Mouse (Mus musculus): Measurements from ENCODE around the gene Atg7.

Atg7 gene

GRCm38 (mm10) chr6:114782486-114782885 is 139.6 kb downstream of the Atg7 start:
- no peak for DNase-seq (ENCODE audit: low spot score in 2 of 2)

- no peak for DNase-seq (ENCODE audit: low spot score in 2 of 2)
These were observed 143.6 kb downstream of the Atg7 start for GRCm38 (mm10) chr6:114786461-114786860.

GRCm38 (mm10) chr6:114787606-114788005 is 144.7 kb downstream of the Atg7 start:
- DNase-seq (ENCODE audit: low spot score in 2 of 2) = no peak

GRCm38 (mm10) chr6:114788663-114789062 is 145.8 kb downstream of the Atg7 start:
- DNase-seq (ENCODE audit: low spot score in 2 of 2) = no peak

GRCm38 (mm10) chr6:114790084-114790483 is 147.2 kb downstream of the Atg7 start:
- no peak for DNase-seq (ENCODE audit: low spot score in 2 of 2)

GRCm38 (mm10) chr6:114790902-114791301 is 148.0 kb downstream of the Atg7 start:
- DNase-seq (ENCODE audit: low spot score in 2 of 2) = no peak

- DNase-seq (ENCODE audit: low spot score in 2 of 2) = no peak
These were observed 148.9 kb downstream of the Atg7 start for GRCm38 (mm10) chr6:114791846-114792245.

GRCm38 (mm10) chr6:114794706-114795105 is 151.8 kb downstream of the Atg7 start:
- no peak for DNase-seq (ENCODE audit: low spot score in 2 of 2)

- no peak for DNase-seq (ENCODE audit: low spot score in 2 of 2)
These were observed 152.9 kb downstream of the Atg7 start for GRCm38 (mm10) chr6:114795706-114796325.

- no peak for DNase-seq (ENCODE audit: low spot score in 2 of 2)
These were observed 155.0 kb downstream of the Atg7 start for GRCm38 (mm10) chr6:114797901-114798300.

GRCm38 (mm10) chr6:114798715-114799114 is 155.8 kb downstream of the Atg7 start:
- no peak for DNase-seq (ENCODE audit: low spot score in 2 of 2)

GRCm38 (mm10) chr6:114800291-114800965 is 157.5 kb downstream of the Atg7 start:
- no peak for DNase-seq (ENCODE audit: low spot score in 2 of 2)

- no peak for DNase-seq (ENCODE audit: low spot score in 2 of 2)
These were observed 161.1 kb downstream of the Atg7 start for GRCm38 (mm10) chr6:114803915-114804535.

GRCm38 (mm10) chr6:114804866-114805265 is 162.0 kb downstream of the Atg7 start:
- DNase-seq (ENCODE audit: low spot score in 2 of 2) = no peak

- no peak for DNase-seq (ENCODE audit: low spot score in 2 of 2)
These were observed 163.0 kb downstream of the Atg7 start for GRCm38 (mm10) chr6:114805927-114806326.

- no peak for DNase-seq (ENCODE audit: low spot score in 2 of 2)
These were observed 164.6 kb downstream of the Atg7 start for GRCm38 (mm10) chr6:114807474-114807873.

GRCm38 (mm10) chr6:114808654-114809430 is 165.9 kb downstream of the Atg7 start:
- no peak for DNase-seq (ENCODE audit: low spot score in 2 of 2)

- no peak for DNase-seq (ENCODE audit: low spot score in 2 of 2)
These were observed 166.5 kb downstream of the Atg7 start for GRCm38 (mm10) chr6:114809431-114809811.

- DNase-seq (ENCODE audit: low spot score in 2 of 2) = peak in 1 of 2 experiments; percentile 54
These were observed 169.4 kb downstream of the Atg7 start for GRCm38 (mm10) chr6:114812322-114812721.

GRCm38 (mm10) chr6:114812779-114813178 is 169.9 kb downstream of the Atg7 start:
- DNase-seq (ENCODE audit: low spot score in 2 of 2) = no peak

GRCm38 (mm10) chr6:114814199-114814881 is 171.4 kb downstream of the Atg7 start:
- DNase-seq (ENCODE audit: low spot score in 2 of 2) = no peak

Measured in urinary bladder, postnatal 36 days (tissue).